Mouse (Mus musculus) stomach, postnatal 0 days (tissue): ENCODE results near the gene Sec22c.

ENCODE experiments used
- CTCF ChIP-seq: IDR thresholded peaks from 2 replicates; pipeline ENCODE4 v1.5.1; 2016; ENCODE audit warnings: antibody characterized with exemption, low read depth, mild to moderate bottlenecking, moderate library complexity
- EP300 ChIP-seq: optimal IDR thresholded peaks from 2 replicates; pipeline ENCODE3; 2016; ENCODE audit warnings: antibody characterized with exemption

DNA sequence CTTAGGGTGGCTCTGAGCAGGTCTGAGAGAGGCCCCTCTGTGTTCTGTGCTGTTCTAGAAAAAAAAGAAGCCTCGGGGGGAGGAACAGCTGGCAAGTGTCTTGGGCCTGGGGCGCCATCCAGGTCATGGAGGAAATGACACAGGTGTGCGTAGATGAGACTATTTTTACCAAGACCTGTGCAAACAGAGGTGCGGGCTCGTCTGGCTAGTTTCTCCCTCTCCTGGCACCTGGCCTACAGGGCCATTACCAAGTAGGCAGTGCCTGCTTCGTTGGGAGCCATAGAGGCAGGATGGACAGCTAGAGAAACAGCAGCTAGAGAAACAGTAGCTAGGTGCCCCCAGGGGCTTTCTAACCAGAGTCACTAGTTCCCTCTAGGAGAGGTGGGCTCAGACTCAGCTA lies 72.0 kb downstream of the Sec22c start:
- TF ChIP-seq CTCF (no peak), EP300 (no peak)
